Mouse (Mus musculus) adrenal gland, postnatal 4 days (tissue): Measurements from ENCODE around the gene BC049730. TPM values are rescaled to one million over a fixed set of nuclear protein-coding genes. Genes with fewer than 3 reads are reported as not detected.
"Not testable (repeated sequence)": the region's sequence is repeated elsewhere in the genome, so short reads cannot be mapped to it uniquely, and the experiment has no call there.

ENCODE experiments used
- DNase-seq, 2 experiments: peaks; one replicate each; pipeline ENCODE4 v3.0.0; 2021 to 2022; ENCODE audit warnings: low spot score in 2 of 2, mixed read lengths in 2 of 2
- long read RNA-seq, 2 experiments: library from polyadenylated mRNA; stranded (forward); transcript quantifications; one replicate each; pipeline ENCODE4 v2.0.0; 2021
- total RNA-seq, 2 experiments: library from RNA; stranded (reverse); gene quantifications; 2 replicates each; pipeline ENCODE4 v1.2.3; 2021

The BC049730 gene
- not detected for total RNA-seq
- long read RNA-seq, experiment 1, result 0 reads
- long read RNA-seq, experiment 2, result 0 reads

- DNase-seq, result no peak
These were observed at the start of gene BC049730 for GRCm38 (mm10) chr7:24708832-24709292. TSS of gene BC049730 (plus strand) at chr7:24709242.

- DNase-seq, result no peak
These were observed 49.2 kb upstream of the BC049730 start for GRCm38 (mm10) chr7:24659737-24660357.

DNA sequence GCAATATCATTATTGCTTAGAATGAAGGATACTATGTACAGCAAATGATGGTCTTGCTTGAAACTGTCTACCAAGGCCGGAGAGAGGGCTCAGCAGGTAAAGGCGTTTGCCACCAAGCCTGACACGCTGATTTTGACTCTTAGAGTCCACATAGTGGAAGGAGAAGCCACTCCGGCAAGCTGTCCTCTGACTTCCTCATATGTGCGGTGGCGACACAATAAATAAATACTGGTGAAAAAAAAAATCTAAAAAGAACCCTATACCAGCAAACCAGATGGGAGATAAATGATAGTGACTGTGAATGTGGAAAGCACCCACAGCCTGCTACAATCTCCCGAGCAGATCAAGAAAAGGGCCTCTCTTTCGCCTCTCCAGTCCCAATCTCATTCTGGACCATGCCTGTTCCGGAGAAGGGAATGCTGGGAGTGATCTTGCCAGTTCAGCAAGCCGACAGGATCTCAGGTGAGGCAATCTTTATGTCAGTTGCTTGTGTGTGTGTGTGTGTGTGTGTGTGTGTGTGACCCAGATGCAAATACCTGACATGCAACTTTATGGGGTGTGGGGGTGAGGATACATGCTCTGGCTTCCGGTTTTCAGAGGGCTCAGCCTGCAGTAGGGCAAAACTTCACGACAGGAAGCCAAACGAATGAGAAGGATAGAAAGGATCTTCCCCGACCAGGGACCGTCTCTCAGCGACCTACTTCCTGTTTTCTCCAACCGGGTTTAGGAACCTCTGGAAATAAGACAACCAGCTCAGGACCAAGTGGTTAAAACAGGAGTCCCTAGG lies 47.7 kb upstream of the BC049730 start:
- no peak for DNase-seq

DNA sequence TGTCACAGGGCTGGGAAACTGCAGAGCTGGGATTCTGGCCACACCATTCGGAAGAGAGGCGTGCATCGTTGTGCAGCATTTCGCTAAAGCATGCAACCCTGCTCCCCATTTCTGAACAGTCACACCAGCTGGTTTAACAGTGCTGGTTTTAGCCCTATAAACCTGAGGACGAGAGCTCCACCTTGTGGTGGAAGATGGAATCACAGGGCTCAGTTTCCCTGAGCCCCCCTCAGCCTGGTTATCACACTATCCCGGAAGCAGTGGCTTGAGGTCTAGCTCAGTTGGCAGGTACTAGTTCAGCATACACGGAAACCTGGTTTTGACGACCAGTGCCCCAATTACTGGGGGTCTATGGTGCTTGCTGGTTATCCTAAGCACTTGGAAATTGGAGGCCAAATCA lies 46.5 kb upstream of the BC049730 start:
- peak in 1 of 2 experiments; percentile 18 for DNase-seq

- no peak for DNase-seq
These were observed 44.7 kb upstream of the BC049730 start for GRCm38 (mm10) chr7:24664301-24664700.

DNA sequence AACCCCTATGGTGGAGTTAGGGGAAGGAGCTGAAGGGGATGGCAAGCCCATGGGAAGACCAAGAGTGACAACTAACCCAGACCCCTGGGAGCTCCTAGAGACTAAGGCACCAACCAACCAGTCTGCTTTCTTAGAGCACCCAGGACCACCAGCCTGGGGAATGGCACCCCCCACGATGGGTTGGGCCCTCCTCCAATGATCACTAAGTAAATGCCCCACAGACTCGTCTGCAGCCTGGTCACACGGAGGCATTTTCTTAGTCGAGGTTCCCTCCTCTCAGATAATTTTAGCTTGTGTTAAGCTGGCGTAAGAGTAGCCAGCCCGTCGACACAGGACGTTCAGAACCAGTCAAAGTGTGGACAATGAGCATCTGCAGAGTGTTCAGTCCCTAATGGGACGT lies 44.1 kb upstream of the BC049730 start:
- DNase-seq, result no peak

- DNase-seq, result no peak
These were observed 37.0 kb upstream of the BC049730 start for GRCm38 (mm10) chr7:24671944-24672439.

- no peak for DNase-seq
These were observed 32.5 kb upstream of the BC049730 start, which contains the start of gene Tex101 for GRCm38 (mm10) chr7:24676575-24676974. TSS of gene Tex101 (minus strand) at chr7:24676675.

DNA sequence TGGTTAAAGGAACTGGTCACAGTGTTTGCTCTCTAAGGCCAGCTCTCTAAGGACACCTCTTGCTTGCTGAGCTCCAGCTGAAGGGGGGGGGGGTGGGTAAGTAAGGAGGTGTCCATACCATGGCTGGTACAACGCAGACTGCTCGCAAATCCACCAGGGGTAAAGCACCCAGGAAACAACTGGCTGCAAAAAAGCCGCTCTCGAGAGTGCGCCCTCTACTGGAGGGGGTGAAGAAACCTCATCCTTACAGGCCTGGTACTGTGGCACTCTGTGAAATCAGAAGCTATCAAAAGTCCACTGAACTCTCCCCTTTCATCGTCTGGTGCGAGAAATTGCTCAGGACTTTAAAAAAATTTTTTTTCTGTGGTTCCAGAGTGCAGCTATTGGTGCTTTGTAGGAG lies 24.9 kb upstream of the BC049730 start:
- not testable (repeated sequence) for DNase-seq

- not testable (repeated sequence) for DNase-seq
These were observed 21.5 kb upstream of the BC049730 start for GRCm38 (mm10) chr7:24687519-24687918.

- DNase-seq, result not testable (repeated sequence)
These were observed 16.3 kb upstream of the BC049730 start for GRCm38 (mm10) chr7:24692693-24693092.

- DNase-seq, result not testable (repeated sequence)
These were observed 11.2 kb upstream of the BC049730 start for GRCm38 (mm10) chr7:24697891-24698290.

DNA sequence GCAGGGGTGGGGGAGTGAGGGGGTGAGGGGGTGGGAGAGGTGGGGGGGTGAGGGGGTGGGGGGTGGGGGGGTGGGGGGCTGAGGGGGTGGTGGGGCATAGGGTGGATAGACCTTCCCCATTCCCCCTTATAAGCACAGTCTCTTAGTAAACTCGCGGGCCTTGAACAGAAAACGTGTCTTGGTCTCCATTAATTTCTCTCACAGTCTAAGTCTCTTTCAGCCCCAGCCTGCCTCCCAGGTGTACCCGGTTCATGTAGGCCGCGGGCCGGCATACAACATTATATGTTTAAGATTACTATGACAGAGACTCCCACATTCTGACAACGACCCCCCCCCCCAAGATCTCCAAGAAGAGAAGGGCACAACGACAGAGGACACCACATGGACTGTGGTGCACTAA lies 6.2 kb upstream of the BC049730 start:
- DNase-seq, result not testable (repeated sequence)

DNA sequence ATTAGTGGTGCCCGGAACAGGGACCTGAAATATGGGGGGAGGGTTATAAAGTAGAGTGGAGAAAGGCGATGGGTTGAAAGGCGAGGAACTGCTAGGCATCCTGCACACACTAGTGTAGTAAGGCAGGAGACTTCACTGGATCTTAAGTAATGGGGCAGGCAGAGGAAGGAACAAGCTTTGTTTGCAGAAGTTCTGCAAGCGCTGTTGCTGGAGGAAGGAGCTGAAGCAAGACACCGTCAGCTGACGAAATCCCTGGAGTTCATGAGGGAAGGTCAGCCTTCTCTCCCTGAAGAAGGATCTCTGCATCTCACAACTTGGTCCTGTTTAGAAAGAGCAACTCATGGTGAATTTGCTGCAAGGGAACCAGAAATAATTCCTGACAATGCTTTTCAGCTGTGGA lies 6.0 kb downstream of the BC049730 start:
- no peak for DNase-seq

DNA sequence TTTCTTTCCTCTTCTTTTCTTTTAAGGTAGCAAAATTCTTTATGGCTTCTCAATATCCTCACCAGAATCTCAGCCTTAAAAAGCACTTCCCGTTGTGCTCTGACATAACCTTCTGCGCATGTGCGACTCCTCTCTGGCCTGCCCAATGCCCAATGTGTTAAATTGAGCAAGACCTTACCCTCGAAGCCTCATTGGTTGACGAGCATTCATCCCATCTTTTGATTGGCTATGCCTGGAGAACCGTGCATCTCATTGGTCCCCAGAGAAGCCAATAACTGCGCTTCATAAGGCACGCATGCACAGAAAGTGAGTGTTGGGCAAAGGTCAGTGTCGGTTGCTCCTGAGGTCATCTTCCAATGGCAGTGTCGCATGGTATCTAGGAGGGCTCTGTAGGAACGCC lies 17.8 kb downstream of the BC049730 start, which contains the start of gene Gm4763:
Gm4763 (minus strand) TSS at position 101 of the 400 bp plus-strand sequence.
- DNase-seq, result not testable (repeated sequence)

GRCm38 (mm10) chr7:24735970-24736670 lies 27.1 kb downstream of the BC049730 start:
- DNase-seq, result no peak

DNA sequence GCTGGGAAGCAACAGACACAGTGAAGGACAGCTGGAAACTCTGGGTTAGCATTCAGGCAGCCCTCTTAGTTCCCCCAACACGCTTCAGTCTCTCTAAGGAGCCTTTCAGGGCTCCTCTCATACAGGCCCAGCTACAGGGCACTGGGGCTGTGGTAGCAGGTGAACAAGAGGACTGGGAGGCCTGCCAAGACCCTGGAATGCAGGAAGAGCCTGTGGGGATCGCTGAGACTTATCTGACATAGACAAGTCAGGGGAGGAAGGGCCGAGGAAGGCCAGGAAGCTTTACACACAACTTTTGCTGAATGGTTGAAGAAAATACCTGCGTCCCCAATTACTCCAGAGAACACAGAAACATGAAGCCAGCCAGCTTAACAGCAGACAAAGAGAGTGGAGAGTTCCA lies 41.7 kb downstream of the BC049730 start:
- DNase-seq, result no peak

DNA sequence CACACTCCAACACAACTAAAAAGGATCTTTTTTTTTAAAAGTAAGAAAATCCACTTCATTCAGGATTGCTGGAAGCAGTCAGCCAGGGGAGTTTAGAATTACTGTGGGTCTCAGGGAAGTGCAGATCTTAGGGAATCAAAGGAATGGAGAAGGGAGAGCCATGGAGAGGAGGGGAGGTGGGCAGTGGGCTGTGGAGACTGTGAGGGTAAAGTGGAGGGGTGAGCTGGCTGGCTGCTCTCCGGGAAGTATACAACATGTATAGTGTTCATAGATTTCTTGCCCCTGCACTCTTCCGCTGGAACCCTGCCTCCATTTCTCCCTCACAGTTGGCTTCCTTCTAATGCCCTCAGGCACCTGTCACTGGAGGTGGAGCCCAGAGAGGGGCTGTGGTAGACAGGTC lies 42.6 kb downstream of the BC049730 start:
- DNase-seq, result no peak

GRCm38 (mm10) chr7:24753476-24753875 lies 44.4 kb downstream of the BC049730 start:
- no peak for DNase-seq

DNA sequence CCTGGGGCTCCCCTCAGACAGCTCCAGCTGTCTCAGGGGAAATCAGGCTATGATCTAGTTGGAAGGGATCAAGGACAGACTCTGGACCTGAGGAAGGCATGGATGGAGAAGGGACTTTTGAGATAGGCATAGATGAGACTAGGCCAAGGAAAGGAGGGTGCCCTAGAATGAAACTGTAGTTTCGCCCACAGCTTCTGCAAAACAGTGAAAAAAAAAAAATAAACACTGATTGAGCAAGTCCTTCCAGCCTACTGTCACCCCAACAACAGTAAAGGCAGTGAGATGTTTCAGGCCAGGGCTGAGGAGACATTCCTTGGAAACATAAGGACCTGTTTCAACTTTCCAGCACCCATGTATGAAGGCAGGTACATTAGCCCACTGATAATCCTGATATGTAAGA lies 49.5 kb downstream of the BC049730 start:
- DNase-seq, result no peak

DNA sequence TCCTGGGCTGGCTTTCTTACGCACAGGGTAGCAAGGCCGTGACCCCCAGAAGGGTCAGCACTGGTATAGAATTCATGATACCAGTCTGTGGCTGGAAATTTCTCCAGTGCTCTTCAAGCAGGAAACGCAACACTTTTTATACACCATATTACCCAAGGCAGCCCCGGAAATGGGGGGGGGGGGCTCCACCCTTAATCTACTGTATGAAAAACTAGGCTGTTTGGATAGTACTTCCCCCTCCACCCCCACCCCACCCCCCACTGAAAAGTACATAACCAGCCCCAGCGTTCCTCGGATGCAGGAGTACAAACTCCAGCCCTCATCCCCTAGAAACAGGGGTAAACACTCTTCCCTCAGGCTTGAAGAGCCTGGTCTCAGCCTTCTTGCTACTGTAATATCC lies 51.2 kb downstream of the BC049730 start, which contains the start of gene Cd177:
Cd177 (minus strand) TSS at position 101 of the 400 bp plus-strand sequence.
- DNase-seq, result no peak
